Mouse (Mus musculus) lung, postnatal 0 days (tissue): ENCODE data around the gene Gm2431.

Experiments
- CTCF ChIP-seq: IDR thresholded peaks from 2 replicates; pipeline ENCODE4 v1.5.1; 2016; ENCODE audit warnings: antibody characterized with exemption, mild to moderate bottlenecking
- EP300 ChIP-seq: IDR thresholded peaks from 2 replicates; pipeline ENCODE4 v1.6.1; 2016; ENCODE audit warnings: antibody characterized with exemption, mild to moderate bottlenecking, control low read depth

GRCm38 (mm10) chr7:142284023-142284591 lies 26.0 kb upstream of the Gm2431 start:
- TF ChIP-seq CTCF: peak; percentile 41
- TF ChIP-seq EP300: no peak; the same call in 1 of the 2 replicates
